Mouse (Mus musculus) embryonic facial prominence, embryonic 11.5 days (tissue): Measurements from ENCODE around the gene Smc3. TPM values are rescaled to one million over a fixed set of nuclear protein-coding genes. Genes with fewer than 3 reads are reported as not detected.

Source experiments
- ATAC-seq: fragments of 200-750 bp; cut with Nextera tagmentation; replicated peaks from 2 replicates; pipeline ENCODE4 v1.8.0; 2017; ENCODE audit warnings: low read depth; ENCODE audit not compliant: insufficient number of reproducible peaks, low FRiP score, low TSS enrichment
- DNase-seq: peaks from one replicate; pipeline ENCODE4 v3.0.0-alpha.2; 2015; ENCODE audit warnings: low spot score
- H3K27ac ChIP-seq: fragments of 300-500 bp; sonication (generic); replicated peaks from 2 replicates; pipeline ENCODE4 v1.5.1; 2014; ENCODE audit warnings: mild to moderate bottlenecking, low read depth, low read length, control low read depth
- H3K27me3 ChIP-seq: fragments of 300-500 bp; sonication (generic); 2 replicates; pipeline ENCODE4 v1.6.1; 2014; ENCODE audit warnings: mild to moderate bottlenecking, low read length, moderate library complexity, mixed read lengths; ENCODE audit not compliant: control insufficient read depth, insufficient read depth
- H3K36me3 ChIP-seq: fragments of 300-500 bp; sonication (generic); replicated peaks from 2 replicates; pipeline ENCODE4 v1.6.1; 2014; ENCODE audit warnings: low read depth, mild to moderate bottlenecking, low read length, moderate library complexity, mixed read lengths; ENCODE audit not compliant: control insufficient read depth, insufficient read depth
- H3K4me1 ChIP-seq: fragments of 300-500 bp; sonication (generic); 2 replicates; pipeline ENCODE4 v1.6.1; 2014; ENCODE audit warnings: low read length, mixed read lengths; ENCODE audit not compliant: control insufficient read depth, insufficient read depth
- H3K4me2 ChIP-seq: fragments of 300-500 bp; sonication (generic); 2 replicates; pipeline ENCODE4 v1.6.1; 2014; ENCODE audit warnings: low read depth, mild to moderate bottlenecking, control low read depth, low read length, moderate library complexity
- H3K4me3 ChIP-seq: fragments of 300-500 bp; sonication (generic); 2 replicates; pipeline ENCODE4 v1.5.1; 2014; ENCODE audit warnings: low read depth, low read length, control low read depth
- H3K9ac ChIP-seq: fragments of 300-500 bp; sonication (generic); replicated peaks from 2 replicates; pipeline ENCODE4 v1.6.1; 2014; ENCODE audit warnings: mild to moderate bottlenecking, control low read depth, low read length
- H3K9me3 ChIP-seq: fragments of 300-500 bp; sonication (generic); replicated peaks from 2 replicates; pipeline ENCODE4 v1.6.1; 2016; ENCODE audit warnings: mild to moderate bottlenecking, low read length, inconsistent platforms, mixed read lengths; ENCODE audit not compliant: control insufficient read depth
- WGBS: fragments of 180-500 bp; shearing (Covaris S2); extraction: QIAGEN DNeasy Blood & Tissue Kit; methylation state at CpG from one replicate; pipeline ENCODE4 v1.1.7; 2014; 5-methylcytosine and 5-hydroxymethylcytosine counted together
- polyA plus RNA-seq: library from polyadenylated mRNA; unstranded; fragments of >200 nt; fragmentation: Nextera tagmentation; extraction: Ambion mirVana; gene quantifications from 2 replicates; pipeline ENCODE4 v1.2.1, GENCODE M21; 2014

Smc3 gene
- polyA plus RNA-seq, 1 experiment from 2014 or later = 103 TPM

- no peak overlapping the region for H3K4me2 ChIP-seq
- H3K27me3 ChIP-seq = peaks cover 35% of the 10 kb centered on the region
- no peak overlapping the region for H3K27ac ChIP-seq
- H3K4me3 ChIP-seq = no peak overlapping the region
- H3K9ac ChIP-seq = no peak overlapping the region
- H3K36me3 ChIP-seq = no peaks in the 10 kb centered on the region
- WGBS = 28% methylated on average over 9 of the region's 9 CpGs
- DNase-seq (no peak), ATAC-seq (no peak)
- H3K4me1 ChIP-seq = 0 out of 2 replicates have a peak, but pooled peaks cover 8% of the 10 kb centered on the region
- H3K9me3 ChIP-seq = no peaks in the 10 kb centered on the region
These were observed 74.1 kb downstream of the Smc3 start for GRCm38 (mm10) chr19:53674131-53674925.

DNA sequence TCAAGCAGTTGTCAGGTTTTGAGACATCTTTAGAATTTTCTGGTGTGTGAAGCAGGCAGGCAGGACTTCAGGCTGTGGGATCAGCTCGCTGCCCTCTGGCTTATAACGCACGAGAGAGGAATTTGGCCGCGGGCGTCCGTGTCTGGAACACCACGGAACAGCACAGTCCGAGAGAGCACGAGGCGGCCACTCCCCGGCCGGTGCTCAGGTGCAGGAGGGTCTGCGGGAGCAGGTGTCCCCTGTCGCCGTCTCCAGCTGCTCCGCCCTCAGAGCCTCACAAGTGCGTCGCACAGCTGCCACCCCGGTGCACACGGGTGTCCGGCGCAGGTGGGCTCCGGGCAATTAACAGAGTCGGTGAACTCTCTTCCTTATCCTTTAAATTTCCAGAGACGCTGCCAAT is 76.0 kb downstream of the Smc3 start:
- H3K27ac ChIP-seq = no peak overlapping the region
- no peak for DNase-seq
- no peaks in the 10 kb centered on the region for H3K9me3 ChIP-seq
- peak overlapping the region; percentile 100 for H3K4me2 ChIP-seq
- 0 out of 2 replicates have a peak, but pooled peaks have one; percentile 31 for ATAC-seq
- H3K36me3 ChIP-seq = no peaks in the 10 kb centered on the region
- H3K4me1 ChIP-seq = 0 out of 2 replicates have a peak, but pooled peaks cover 2% of the 10 kb centered on the region
- H3K27me3 ChIP-seq = peaks cover 35% of the 10 kb centered on the region
- 2% methylated on average over 26 of the region's 26 CpGs for WGBS
- no peak overlapping the region for H3K9ac ChIP-seq
- H3K4me3 ChIP-seq = peak overlapping the region; percentile 60

GRCm38 (mm10) chr19:53676718-53677634 is 76.8 kb downstream of the Smc3 start, which contains the start of gene Rbm20:
Rbm20 (plus strand) TSS chr19:53677306.
- Histone ChIP-seq H3K27ac (no peak within 1 kb of the TSS), H3K9ac (peak within 1 kb of the TSS; percentile 57), H3K27me3 (peaks cover 35% of the 10 kb centered on the region), H3K4me3 (peak within 1 kb of the TSS; percentile 60), H3K4me1 (0 out of 2 replicates have a peak, but pooled peaks cover 2% of the 10 kb centered on the region), H3K36me3 (no peaks in the 10 kb centered on the region), H3K4me2 (peak within 1 kb of the TSS; percentile 100), H3K9me3 (no peaks in the 10 kb centered on the region)
- no peak for DNase-seq
- under 1% methylated on average over 67 of the region's 82 CpGs for WGBS
- peak; percentile 74 for ATAC-seq

DNA sequence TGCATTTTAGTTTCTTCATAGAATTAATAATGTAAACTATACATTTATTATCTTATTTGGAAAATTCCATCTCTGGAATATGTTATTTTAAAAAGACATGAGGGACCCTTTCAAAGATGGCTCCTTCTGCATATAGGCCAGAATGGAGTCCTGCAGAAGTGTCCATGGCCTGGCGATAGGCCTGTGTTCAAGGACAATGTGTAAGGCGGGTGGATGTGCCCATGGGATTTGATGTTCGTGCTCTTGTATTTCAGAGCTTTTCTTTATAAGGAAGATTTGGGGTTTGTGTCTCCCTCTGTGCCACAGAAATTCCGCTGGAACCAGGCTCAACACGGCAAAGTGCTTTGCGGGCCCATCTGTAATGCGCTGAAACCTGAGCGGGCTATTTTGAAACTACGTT is 79.0 kb downstream of the Smc3 start:
- Histone ChIP-seq H3K27me3 (peaks cover 34% of the 10 kb centered on the region), H3K4me1 (0 out of 2 replicates have a peak, but pooled peaks cover 2% of the 10 kb centered on the region), H3K4me3 (no peak overlapping the region), H3K9ac (no peak overlapping the region), H3K9me3 (no peaks in the 10 kb centered on the region), H3K27ac (no peak overlapping the region), H3K36me3 (no peaks in the 10 kb centered on the region), H3K4me2 (no peak overlapping the region)
- DNase-seq (no peak), ATAC-seq (no peak)
- WGBS = 93% methylated on average over 9 of the region's 9 CpGs

DNA sequence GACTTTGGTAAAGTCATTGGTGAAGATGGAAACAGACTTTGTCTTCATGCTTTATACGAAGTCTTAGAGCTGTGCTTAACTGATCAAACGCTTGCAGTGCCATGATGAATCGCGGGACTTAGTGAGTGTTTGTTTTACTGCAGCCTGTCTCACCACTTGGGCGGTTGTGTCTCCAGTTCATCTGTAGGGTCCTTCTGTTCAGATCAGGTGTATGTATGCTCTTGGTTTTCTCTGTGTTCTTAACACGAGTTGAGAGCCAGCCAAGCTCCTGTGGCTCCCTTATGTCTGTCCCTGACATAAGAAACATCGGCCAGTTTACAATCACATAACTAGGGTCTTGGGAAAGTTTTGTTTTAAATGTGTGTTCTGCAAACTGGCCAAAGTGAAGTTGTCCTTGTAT is 79.8 kb downstream of the Smc3 start:
- no peak overlapping the region for H3K4me2 ChIP-seq
- H3K27me3 ChIP-seq = peaks cover 28% of the 10 kb centered on the region
- H3K27ac ChIP-seq = no peak overlapping the region
- WGBS = 86% methylated on average over 7 of the region's 7 CpGs
- H3K36me3 ChIP-seq = no peaks in the 10 kb centered on the region
- H3K4me1 ChIP-seq = 0 out of 2 replicates have a peak, but pooled peaks cover 2% of the 10 kb centered on the region
- no peaks in the 10 kb centered on the region for H3K9me3 ChIP-seq
- no peak overlapping the region for H3K4me3 ChIP-seq
- ATAC-seq = no peak
- H3K9ac ChIP-seq = no peak overlapping the region
- no peak for DNase-seq

DNA sequence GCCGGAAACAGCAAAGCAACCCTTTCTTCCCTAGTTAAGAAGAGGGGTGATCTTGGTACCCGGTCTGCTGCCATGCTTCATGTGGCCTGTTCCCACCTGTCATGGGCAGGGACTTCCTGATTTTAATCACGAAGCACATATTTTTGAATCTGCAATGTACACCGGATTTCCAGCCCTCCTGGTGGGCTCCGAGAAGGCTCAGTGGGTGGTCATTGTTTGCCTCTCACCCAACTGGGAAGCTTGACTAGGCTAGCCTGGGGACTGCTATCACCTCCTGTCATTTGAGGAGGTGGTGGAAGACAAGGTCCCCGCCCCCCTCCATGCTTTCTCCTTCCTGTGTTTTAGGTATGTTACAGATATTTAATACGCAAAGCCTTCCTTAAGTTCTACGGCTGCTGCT is 82.2 kb downstream of the Smc3 start:
- 39% methylated on average over 8 of the region's 8 CpGs for WGBS
- Histone ChIP-seq H3K4me1 (no peaks in the 10 kb centered on the region), H3K36me3 (no peaks in the 10 kb centered on the region), H3K9ac (no peak overlapping the region), H3K4me2 (no peak overlapping the region), H3K27ac (no peak overlapping the region), H3K4me3 (no peak overlapping the region), H3K27me3 (peaks cover 8% of the 10 kb centered on the region), H3K9me3 (no peaks in the 10 kb centered on the region)
- no peak for DNase-seq
- ATAC-seq = no peak

DNA sequence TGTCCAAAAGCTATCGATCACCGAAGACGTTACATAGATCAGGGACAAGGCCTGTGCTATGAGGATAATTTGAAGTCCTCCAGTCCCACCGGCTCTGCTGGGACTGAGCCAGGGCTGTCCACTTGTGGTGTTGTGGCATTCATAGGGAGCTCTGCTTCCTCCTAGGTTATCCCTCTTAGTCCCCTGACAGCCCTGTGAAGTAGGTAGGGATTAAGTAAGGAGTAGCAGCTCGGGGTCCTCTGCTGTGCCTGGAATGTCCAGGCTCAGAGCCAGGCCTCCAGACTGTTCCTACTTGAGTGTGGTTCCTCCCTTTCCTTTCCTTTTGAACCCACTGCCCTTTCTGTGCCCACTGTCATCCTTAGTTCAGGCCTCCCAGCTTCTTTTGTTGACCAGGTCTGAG is 87.4 kb downstream of the Smc3 start:
- Histone ChIP-seq H3K27ac (no peak overlapping the region), H3K9ac (no peak overlapping the region), H3K4me1 (no peaks in the 10 kb centered on the region), H3K4me3 (no peak overlapping the region), H3K4me2 (no peak overlapping the region), H3K36me3 (no peaks in the 10 kb centered on the region), H3K9me3 (no peaks in the 10 kb centered on the region), H3K27me3 (no peaks in the 10 kb centered on the region)
- DNase-seq (no peak), ATAC-seq (no peak)
- 89% methylated on average over 5 of the region's 5 CpGs for WGBS
